Mouse (Mus musculus) neural tube, embryonic 13.5 days (tissue): ENCODE measurements around the gene Clca3a2. TPM values are rescaled to one million over a fixed set of nuclear protein-coding genes. Genes with fewer than 3 reads are reported as not detected.
"Not testable (repeated sequence)": the region's sequence is repeated elsewhere in the genome, so short reads cannot be mapped to it uniquely, and the experiment has no call there.

Experiments
- ATAC-seq: fragments of 200-750 bp; cut with Nextera tagmentation; 2 replicates; pipeline ENCODE4 v1.8.0; 2017; ENCODE audit warnings: low read depth, mild to moderate bottlenecking, moderate TSS enrichment, moderate library complexity
- H3K27ac ChIP-seq: fragments of 300-500 bp; sonication (generic); replicated peaks from 2 replicates; pipeline ENCODE4 v1.5.1; 2015; ENCODE audit warnings: moderate library complexity, mild to moderate bottlenecking, inconsistent platforms
- H3K27me3 ChIP-seq: fragments of 300-500 bp; sonication (generic); 2 replicates; pipeline ENCODE4 v1.6.1; 2015; ENCODE audit warnings: mild to moderate bottlenecking, inconsistent platforms
- H3K36me3 ChIP-seq: fragments of 300-500 bp; sonication (generic); 2 replicates; pipeline ENCODE4 v1.6.1; 2015; ENCODE audit warnings: mild to moderate bottlenecking, inconsistent platforms
- H3K4me1 ChIP-seq: fragments of 300-500 bp; sonication (generic); replicated peaks from 2 replicates; pipeline ENCODE4 v1.6.1; 2015; ENCODE audit warnings: inconsistent platforms
- H3K4me2 ChIP-seq: fragments of 300-500 bp; sonication (generic); 2 replicates; pipeline ENCODE4 v1.6.1; 2015; ENCODE audit warnings: inconsistent platforms, mild to moderate bottlenecking, moderate library complexity
- H3K4me3 ChIP-seq: fragments of 300-500 bp; sonication (generic); 2 replicates; pipeline ENCODE4 v1.5.1; 2015; ENCODE audit warnings: mild to moderate bottlenecking, inconsistent platforms
- H3K9ac ChIP-seq: fragments of 300-500 bp; sonication (generic); 2 replicates; pipeline ENCODE4 v1.6.1; 2015; ENCODE audit warnings: moderate library complexity, mild to moderate bottlenecking, inconsistent platforms
- H3K9me3 ChIP-seq: fragments of 300-500 bp; sonication (generic); 2 replicates; pipeline ENCODE4 v1.6.1; 2016; ENCODE audit warnings: inconsistent platforms
- WGBS: fragments of 180-500 bp; shearing (Covaris S2); methylation state at CpG from one replicate; pipeline ENCODE4 v1.1.7; 2015; 5-methylcytosine and 5-hydroxymethylcytosine counted together
- polyA plus RNA-seq: library from polyadenylated mRNA; unstranded; fragments of >200 nt; fragmentation: Nextera tagmentation; extraction: Ambion mirVana; gene quantifications from 2 replicates; pipeline ENCODE4 v1.2.1, GENCODE M21; 2015

Gene Clca3a2
- polyA plus RNA-seq, 1 experiment from 2014 or later: 0.06 TPM

DNA sequence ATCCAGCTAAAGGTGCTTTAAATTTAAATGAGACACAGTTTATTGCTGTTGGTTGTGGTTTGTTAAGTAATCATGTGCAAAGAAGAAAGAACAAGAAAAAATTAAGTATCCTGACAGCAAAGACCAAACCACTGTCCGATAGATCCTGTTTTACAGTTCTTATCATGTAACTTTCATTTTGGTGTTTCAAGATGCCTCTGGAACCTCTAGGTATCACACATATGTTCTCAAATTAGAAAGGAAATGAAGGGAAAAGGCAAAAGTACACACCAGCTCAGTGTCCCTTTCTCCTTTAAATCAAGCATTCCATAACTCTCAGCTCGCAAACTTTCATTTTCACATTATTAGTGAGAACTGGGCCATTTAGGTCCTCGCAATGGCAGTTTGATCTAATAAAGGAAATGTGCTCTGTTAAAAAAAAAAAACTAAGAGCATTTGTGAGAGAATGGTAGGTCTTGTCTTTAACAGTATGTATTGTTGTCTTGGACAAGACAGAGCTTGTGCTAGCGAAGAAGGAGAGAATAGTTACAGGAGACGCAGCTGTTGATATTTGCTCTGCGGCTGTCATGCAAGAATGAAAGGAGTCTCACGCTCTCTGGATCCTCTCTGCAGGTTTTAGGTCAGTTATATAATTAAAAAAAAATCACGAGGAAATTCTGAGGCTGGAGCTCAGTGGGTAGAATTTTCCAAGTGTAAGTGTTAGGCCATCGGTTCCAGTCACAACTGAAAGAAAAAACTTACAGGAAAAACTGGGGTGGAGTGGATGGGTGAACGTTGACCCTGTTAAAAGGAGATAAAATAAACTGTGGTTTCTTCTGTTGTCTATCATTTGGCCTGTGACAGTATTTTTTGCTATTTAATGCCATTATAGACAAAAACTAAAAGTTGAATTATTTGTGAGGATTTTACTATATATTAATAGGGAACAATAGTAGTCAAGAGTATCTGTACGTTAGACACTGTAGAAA is 33.8 kb downstream of the Clca3a2 start:
- H3K9me3 ChIP-seq: no peaks in the 10 kb centered on the region
- H3K36me3 ChIP-seq: no peaks in the 10 kb centered on the region
- ATAC-seq: no peak
- no peak overlapping the region for H3K9ac ChIP-seq
- H3K4me2 ChIP-seq: no peak overlapping the region
- 79% methylated on average over 11 of the region's 11 CpGs for WGBS
- no peak overlapping the region for H3K27ac ChIP-seq
- H3K4me3 ChIP-seq: no peak overlapping the region
- no peaks in the 10 kb centered on the region for H3K27me3 ChIP-seq
- H3K4me1 ChIP-seq: no peaks in the 10 kb centered on the region

DNA sequence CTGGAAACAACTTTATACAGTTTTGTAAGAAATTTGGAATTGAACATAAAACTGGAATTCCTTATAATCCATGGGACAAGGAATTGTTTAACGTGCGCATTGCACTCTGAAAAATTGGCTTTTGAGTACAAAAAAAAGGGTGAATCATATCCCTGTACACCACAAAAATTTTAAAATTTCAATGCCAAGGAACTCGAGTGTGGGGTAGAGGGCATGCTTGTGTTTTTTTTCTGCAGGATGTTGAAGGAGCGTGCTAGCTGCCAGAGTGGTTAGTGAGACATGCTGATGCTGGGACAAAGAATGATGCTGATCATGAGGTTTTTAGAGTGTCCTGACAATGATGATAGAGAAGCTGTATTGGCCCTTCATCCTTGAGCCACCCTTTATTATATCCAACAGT is 54.1 kb downstream of the Clca3a2 start:
- Histone ChIP-seq H3K27ac (no peak overlapping the region), H3K4me3 (no peak overlapping the region), H3K4me2 (no peak overlapping the region), H3K9ac (no peak overlapping the region), H3K4me1 (no peaks in the 10 kb centered on the region), H3K9me3 (no peaks in the 10 kb centered on the region), H3K27me3 (no peaks in the 10 kb centered on the region), H3K36me3 (no peaks in the 10 kb centered on the region)
- ATAC-seq: no peak
- 91% methylated on average over 4 of the region's 4 CpGs for WGBS

DNA sequence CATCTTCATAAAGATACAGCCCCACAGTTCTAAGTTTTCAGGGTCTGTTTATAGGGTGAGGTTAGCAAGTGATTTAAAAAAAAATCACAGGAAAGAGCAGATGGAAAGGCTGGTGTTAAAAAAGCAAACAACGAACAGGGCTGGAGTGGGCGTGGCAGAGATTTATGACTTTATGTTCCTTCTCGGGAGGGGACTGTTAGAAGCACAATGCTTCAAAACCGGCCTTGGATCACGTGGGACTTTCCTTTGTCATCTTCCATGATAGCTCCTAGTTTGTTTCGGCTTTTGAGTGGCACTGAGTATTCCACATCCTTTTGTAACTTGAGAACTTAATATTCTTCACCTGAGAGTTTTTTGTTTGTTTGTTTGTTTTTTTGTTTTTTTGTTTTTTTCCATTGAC is 57.8 kb downstream of the Clca3a2 start:
- Histone ChIP-seq H3K4me2 (no peak overlapping the region), H3K27me3 (no peaks in the 10 kb centered on the region), H3K9me3 (no peaks in the 10 kb centered on the region), H3K4me3 (no peak overlapping the region), H3K9ac (no peak overlapping the region), H3K27ac (no peak overlapping the region), H3K4me1 (no peaks in the 10 kb centered on the region), H3K36me3 (no peaks in the 10 kb centered on the region)
- 8% methylated on average over 6 of the region's 6 CpGs for WGBS
- no peak for ATAC-seq

DNA sequence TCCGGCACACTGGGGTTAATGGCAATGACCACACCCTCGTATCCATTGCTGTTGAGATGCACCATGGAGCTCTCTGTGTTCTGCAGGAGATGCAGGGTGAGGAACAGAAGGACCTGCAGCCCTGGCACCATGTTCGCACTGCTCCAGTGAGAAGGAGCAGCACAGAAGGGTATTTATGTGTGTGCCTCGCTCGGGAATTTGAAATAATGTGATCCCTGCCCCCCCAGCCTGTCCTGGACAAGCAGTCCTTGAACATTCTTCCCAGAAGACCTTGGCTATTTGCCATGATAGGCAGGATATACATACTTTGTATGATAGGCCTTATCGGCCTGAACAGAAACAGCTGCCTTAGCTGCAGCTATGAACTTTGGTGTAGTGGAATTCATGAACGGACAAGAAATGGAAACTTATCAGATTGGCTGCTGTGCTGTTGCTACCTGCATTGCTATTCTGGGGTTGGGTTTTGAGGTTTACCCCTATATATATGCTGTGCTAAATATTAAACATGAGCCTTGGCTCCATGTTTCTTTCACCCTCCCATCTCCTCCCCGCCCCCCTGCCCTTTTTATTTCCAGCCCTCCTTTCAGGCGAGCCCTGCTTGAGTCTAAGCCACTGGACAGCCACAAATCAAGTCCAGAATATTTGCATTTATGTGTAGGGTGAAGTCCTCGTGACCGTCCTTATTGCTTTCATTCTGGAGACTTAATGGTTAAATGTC is 58.5 kb downstream of the Clca3a2 start, which contains the start of gene Clca3a1:
Clca3a1 (minus strand) TSS at position 386 of the 718 bp plus-strand sequence.
- WGBS: 57% methylated on average over 10 of the region's 11 CpGs
- ATAC-seq: no peak
- Histone ChIP-seq H3K27ac (no peak within 1 kb of the TSS), H3K4me1 (no peaks in the 10 kb centered on the region), H3K9me3 (no peaks in the 10 kb centered on the region), H3K27me3 (no peaks in the 10 kb centered on the region), H3K4me3 (no peak within 1 kb of the TSS), H3K36me3 (no peaks in the 10 kb centered on the region), H3K9ac (no peak within 1 kb of the TSS), H3K4me2 (no peak within 1 kb of the TSS)

DNA sequence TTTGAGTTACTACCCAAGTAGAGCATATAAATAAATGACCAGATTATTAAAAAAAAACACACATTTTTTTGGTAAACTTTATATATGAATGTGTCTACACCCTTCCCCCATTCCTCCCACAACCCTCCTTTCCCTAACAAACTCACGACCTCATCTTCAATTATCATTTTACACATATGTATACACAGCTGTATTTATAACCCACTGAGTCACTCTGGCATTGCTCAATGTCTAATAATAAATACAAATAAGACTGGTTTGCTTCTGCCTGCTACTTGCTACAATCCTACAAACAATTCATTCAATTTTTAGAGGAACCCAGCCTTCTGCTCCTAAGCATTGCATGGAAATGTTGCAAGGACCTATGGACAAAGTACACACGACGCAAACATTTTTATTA is 59.6 kb downstream of the Clca3a2 start:
- H3K9ac ChIP-seq: no peak overlapping the region
- ATAC-seq: no peak

DNA sequence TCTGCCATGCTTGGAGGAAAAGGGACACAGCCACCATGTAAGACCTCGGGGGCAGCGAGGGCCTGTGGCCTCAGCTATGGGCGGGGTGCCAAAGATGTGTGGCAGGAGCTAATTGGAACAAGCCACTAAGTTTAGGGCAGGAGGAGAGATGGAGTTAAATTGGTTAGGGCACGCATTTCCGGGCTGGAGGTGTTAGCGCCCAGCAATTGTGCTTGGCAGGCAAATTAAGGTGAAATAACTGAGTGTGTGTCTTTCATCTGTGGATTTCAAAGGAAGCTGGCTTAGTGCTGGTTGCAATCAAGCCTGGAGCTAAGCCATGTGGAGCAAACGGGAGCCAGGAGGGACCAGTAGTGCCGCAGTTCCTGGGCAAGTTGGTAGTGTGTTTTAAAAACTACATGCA is 63.2 kb downstream of the Clca3a2 start:
- ATAC-seq: not testable (repeated sequence)

More for the DNA sequence above, 59.6 kb downstream of the Clca3a2 start:
- no peak overlapping the region for H3K4me2 ChIP-seq
- H3K36me3 ChIP-seq: no peaks in the 10 kb centered on the region
- H3K27ac ChIP-seq: no peak overlapping the region
- H3K27me3 ChIP-seq: no peaks in the 10 kb centered on the region
- no peak overlapping the region for H3K4me3 ChIP-seq
- WGBS: 91% methylated on average over 3 of the region's 3 CpGs
- H3K4me1 ChIP-seq: no peaks in the 10 kb centered on the region
- no peaks in the 10 kb centered on the region for H3K9me3 ChIP-seq

DNA sequence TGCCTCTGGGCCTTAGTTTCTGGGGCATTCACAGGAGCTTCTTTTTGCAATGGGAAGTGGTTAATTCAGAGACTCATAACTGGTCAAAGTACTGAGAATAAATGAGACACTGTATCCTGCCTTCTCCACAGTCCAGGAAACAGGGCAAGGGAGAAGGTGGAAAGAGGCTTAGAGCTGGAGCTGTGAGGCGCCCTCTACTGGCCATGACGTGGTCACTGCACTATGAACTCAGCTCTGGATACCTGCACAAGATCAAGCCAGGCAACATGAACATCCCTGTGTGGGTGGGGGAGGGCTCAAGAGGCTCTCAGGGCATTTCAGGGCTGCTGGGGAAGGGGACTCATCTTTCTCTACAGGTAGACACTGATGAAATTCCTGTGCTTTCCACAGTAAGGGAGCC is 66.2 kb downstream of the Clca3a2 start:
- ATAC-seq: no peak
- WGBS: 10% methylated on average over 2 of the region's 2 CpGs

More for the DNA sequence above, 63.2 kb downstream of the Clca3a2 start:
- not testable (repeated sequence) for H3K36me3 ChIP-seq, H3K4me2 ChIP-seq, H3K4me1 ChIP-seq, H3K27me3 ChIP-seq, H3K27ac ChIP-seq, H3K4me3 ChIP-seq, H3K9me3 ChIP-seq, H3K9ac ChIP-seq
- WGBS: 88% methylated on average over 8 of the region's 8 CpGs

DNA sequence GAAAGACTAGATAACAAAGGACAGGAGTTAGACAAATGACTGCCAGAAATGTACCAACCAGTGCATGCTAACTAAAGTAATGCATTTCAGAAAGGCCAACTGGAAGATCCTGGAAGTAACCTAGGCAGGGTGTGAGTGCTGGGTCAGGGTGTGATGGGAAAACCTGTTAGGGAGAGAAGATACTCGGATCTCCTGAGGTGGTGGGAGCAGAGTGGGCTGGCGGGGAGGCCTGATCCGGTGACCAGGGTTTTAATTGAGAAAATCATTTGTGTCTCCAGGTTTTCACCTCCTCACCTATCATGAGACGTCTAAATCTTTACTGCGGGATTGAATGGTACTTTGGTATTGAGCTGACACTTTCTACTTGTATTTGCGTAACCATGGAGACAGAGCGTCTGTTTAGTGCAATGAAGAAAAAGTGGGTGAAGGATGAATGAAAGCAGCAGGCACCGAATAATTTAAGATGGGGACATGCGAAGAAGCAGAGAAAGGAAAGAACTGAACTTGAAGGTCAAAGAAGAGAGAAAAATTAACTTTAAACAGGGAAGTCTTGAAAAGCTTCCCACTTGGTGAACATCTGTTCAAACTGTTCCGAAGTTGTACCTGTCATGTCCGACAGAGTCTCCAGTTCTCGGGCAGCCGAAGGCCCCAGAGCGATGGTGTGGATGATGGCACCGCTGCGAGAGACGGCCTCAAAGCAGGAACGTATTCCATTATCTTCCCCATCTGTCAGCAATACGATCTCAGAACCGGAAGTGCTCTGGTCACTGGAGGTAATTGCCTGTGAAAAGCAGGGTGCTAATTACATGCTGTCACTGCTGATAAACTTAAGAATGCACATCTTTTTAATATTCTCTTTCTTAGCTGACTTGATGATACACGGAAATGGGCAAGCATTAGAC is 70.0 kb downstream of the Clca3a2 start:
- not testable (repeated sequence) for H3K27me3 ChIP-seq, H3K36me3 ChIP-seq, H3K9ac ChIP-seq, H3K27ac ChIP-seq, H3K4me1 ChIP-seq, H3K9me3 ChIP-seq, H3K4me3 ChIP-seq
- 35% methylated on average over 19 of the region's 21 CpGs for WGBS
- H3K4me2 ChIP-seq: 0 out of 2 replicates have a peak overlapping the region, but pooled peaks have one; percentile 11
- ATAC-seq: 0 out of 2 replicates have a peak, but pooled peaks have one; percentile 47

More for the DNA sequence above, 66.2 kb downstream of the Clca3a2 start:
- H3K9me3 ChIP-seq: no peaks in the 10 kb centered on the region
- no peak overlapping the region for H3K4me3 ChIP-seq
- H3K27me3 ChIP-seq: no peaks in the 10 kb centered on the region
- no peaks in the 10 kb centered on the region for H3K4me1 ChIP-seq
- no peak overlapping the region for H3K4me2 ChIP-seq
- no peak overlapping the region for H3K9ac ChIP-seq
- H3K27ac ChIP-seq: no peak overlapping the region
- H3K36me3 ChIP-seq: no peaks in the 10 kb centered on the region

DNA sequence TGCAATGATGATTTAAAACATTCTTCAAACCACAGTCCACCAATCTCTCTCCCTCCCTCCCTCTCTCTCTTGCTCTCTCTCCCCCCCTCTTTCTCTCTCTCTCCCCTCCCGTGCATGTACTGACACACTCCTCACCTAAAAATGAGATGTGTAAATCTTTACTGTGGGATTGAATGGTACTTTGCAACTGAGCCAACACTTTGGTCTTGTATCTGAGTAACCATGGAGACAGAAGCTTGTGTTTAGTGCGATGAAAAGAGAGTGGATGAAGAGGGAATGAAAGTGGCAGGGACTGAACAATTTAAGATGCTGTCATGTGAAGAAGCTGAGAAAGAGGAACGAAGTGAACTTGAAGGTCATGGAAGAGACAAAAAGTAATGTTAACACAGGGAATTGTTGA is 71.6 kb downstream of the Clca3a2 start:
- H3K27ac ChIP-seq, H3K9me3 ChIP-seq, H3K36me3 ChIP-seq, H3K4me2 ChIP-seq, H3K9ac ChIP-seq, H3K4me1 ChIP-seq, H3K27me3 ChIP-seq, ATAC-seq, H3K4me3 ChIP-seq: not testable (repeated sequence)
- WGBS: 29% methylated on average over 3 of the region's 3 CpGs
